8 mouse cellular contexts compared by ENCODE assay signal in genomic region chrX:159043432-159043831, GRCm38 (mm10).
DNase-seq lines count a peak whose midpoint lies in the region; ATAC-seq and TF ChIP-seq lines count a peak whose summit lies in the region.

No protein-coding gene starts in this region.

- no peak overlapping the region for H3K9ac ChIP-seq in heart, adult 2 months (ENCODE audit: low read depth, low read length)
- H3K9ac ChIP-seq in heart, embryonic 12.5 days: no peak overlapping the region
- no peak overlapping the region for H3K9ac ChIP-seq in heart, embryonic 16.5 days (ENCODE audit: low read length)

- H3K9me3 ChIP-seq in heart, embryonic 12.5 days (replicated peaks): no peaks in the 10 kb centered on the region
- no peaks in the 10 kb centered on the region for H3K9me3 ChIP-seq in G1E (replicated peaks)
- no peaks in the 10 kb centered on the region for H3K9me3 ChIP-seq in heart, embryonic 16.5 days (replicated peaks; ENCODE audit: control insufficient read depth, low read length)

- 8% methylated on average over 3 of the region's 3 CpGs for WGBS in heart, adult 2 months
- 6% methylated on average over 3 of the region's 3 CpGs for WGBS in heart, embryonic 12.5 days
- WGBS in heart, embryonic 16.5 days: 6% methylated on average over 3 of the region's 3 CpGs

- H3K4me2 ChIP-seq in heart, embryonic 12.5 days: no peak overlapping the region
- H3K4me2 ChIP-seq in heart, embryonic 16.5 days (ENCODE audit: low read depth, low read length): no peak overlapping the region

- H3K79me2 ChIP-seq in heart, adult 2 months (replicated peaks; ENCODE audit: control insufficient read depth, insufficient read depth, low read length): no peaks in the 10 kb centered on the region

- H3K36me3 ChIP-seq in heart, adult 2 months (ENCODE audit: control insufficient read depth, insufficient read depth, low read length): no peaks in the 10 kb centered on the region
- H3K36me3 ChIP-seq in heart, embryonic 12.5 days: no peaks in the 10 kb centered on the region
- H3K36me3 ChIP-seq in G1E (replicated peaks): no peaks in the 10 kb centered on the region
- H3K36me3 ChIP-seq in heart, embryonic 16.5 days (ENCODE audit: control insufficient read depth, insufficient read depth): no peaks in the 10 kb centered on the region

- no peaks in the 10 kb centered on the region for H3K27me3 ChIP-seq in heart, adult 2 months (ENCODE audit: control insufficient read depth, insufficient read depth, low read length)
- no peaks in the 10 kb centered on the region for H3K27me3 ChIP-seq in heart, embryonic 12.5 days (replicated peaks)
- no peaks in the 10 kb centered on the region for H3K27me3 ChIP-seq in G1E (ENCODE audit: insufficient read depth, low read length)
- H3K27me3 ChIP-seq in heart, embryonic 16.5 days (ENCODE audit: control insufficient read depth, insufficient read depth, low read length): no peaks in the 10 kb centered on the region

- intact Hi-C loops in heart, adult 2 months (cut with DNase I): loop anchor here (2.0 to 5.0 kb wide), 2 partner anchors 225 to 279 kb away; no protein-coding TSS in a partner anchor
- intact Hi-C loops in left cerebral cortex, postnatal 10 days (cut with DNase I): no loop called here

- no peak for ATAC-seq in heart, embryonic 12.5 days (ENCODE audit: insufficient number of reproducible peaks, low FRiP score)
- peak; percentile 28; the same call in 1 of the 2 replicates for ATAC-seq in G1E (ENCODE audit: extremely low read depth, insufficient number of reproducible peaks, low FRiP score, poor library complexity, severe bottlenecking)
- ATAC-seq in heart, embryonic 16.5 days (replicated peaks; ENCODE audit: extremely low read depth, insufficient read depth, low FRiP score): peak; percentile 67; the same call in 1 of the 2 replicates
- ATAC-seq in neutrophil, adult 5-6 weeks (ENCODE audit: extremely low read depth, insufficient number of reproducible peaks, low FRiP score, poor library complexity, severe bottlenecking): peak; percentile 55; the same call in 1 of the 2 replicates

- no peak for TF ChIP-seq EP300 in heart, adult 2 months (IDR thresholded peaks at IDR 0.05; ENCODE audit: insufficient read depth, low read depth, low read length)

- no peaks in the 10 kb centered on the region; the same call in 1 of the 2 replicates for H3K4me1 ChIP-seq in heart, adult 2 months (ENCODE audit: control insufficient read depth, insufficient read depth, low read length)
- H3K4me1 ChIP-seq in heart, embryonic 12.5 days (replicated peaks): no peaks in the 10 kb centered on the region
- no peaks in the 10 kb centered on the region for H3K4me1 ChIP-seq in G1E (ENCODE audit: insufficient read depth, low read depth, low read length)
- no peaks in the 10 kb centered on the region for H3K4me1 ChIP-seq in heart, embryonic 16.5 days (ENCODE audit: control insufficient read depth, insufficient read depth, low read length)

- H3K4me3 ChIP-seq in heart, adult 2 months: no peak overlapping the region
- H3K4me3 ChIP-seq in heart, embryonic 12.5 days: no peak overlapping the region
- no peak overlapping the region for H3K4me3 ChIP-seq in G1E (ENCODE audit: low read depth, low read length)
- no peak overlapping the region for H3K4me3 ChIP-seq in heart, embryonic 16.5 days (ENCODE audit: low read length)

- peak; percentile 65 to 74 for DNase-seq in heart, adult 2 months
- no peak for DNase-seq in G1E (ENCODE audit: low spot score)
- DNase-seq in cerebellum, adult 9-10 months: peak; percentile 26
- peak; percentile 3 to 38 for DNase-seq in left cerebral cortex, postnatal 10 days (ENCODE audit: extremely low spot score in 1 of 2, low spot score in 2 of 2)
- peak; percentile 60 for DNase-seq in thymus, postnatal 36 days

- no peak for TF ChIP-seq POLR2A in heart, adult 2 months (IDR thresholded peaks at IDR 0.05; ENCODE audit: insufficient read depth, low read depth, low read length)

- H3K27ac ChIP-seq in heart, adult 2 months: no peak overlapping the region
- H3K27ac ChIP-seq in heart, embryonic 12.5 days (ENCODE audit: poor library complexity, severe bottlenecking): no peak overlapping the region
- no peak overlapping the region for H3K27ac ChIP-seq in heart, embryonic 16.5 days (ENCODE audit: low read length)

- peak; percentile 74 for TF ChIP-seq CTCF in heart, adult 2 months (IDR thresholded peaks at IDR 0.05)
- no peak for TF ChIP-seq CTCF in G1E (IDR thresholded peaks at IDR 0.05; ENCODE audit: low read depth, low read length)
